Mouse (Mus musculus): ENCODE data around the gene Mogat2. TPM values are rescaled to one million over a fixed set of nuclear protein-coding genes. Genes with fewer than 3 reads are reported as not detected.

Gene Mogat2
- polyA plus RNA-seq, 1 experiment from 2014 or later = 0.55 TPM

DNA sequence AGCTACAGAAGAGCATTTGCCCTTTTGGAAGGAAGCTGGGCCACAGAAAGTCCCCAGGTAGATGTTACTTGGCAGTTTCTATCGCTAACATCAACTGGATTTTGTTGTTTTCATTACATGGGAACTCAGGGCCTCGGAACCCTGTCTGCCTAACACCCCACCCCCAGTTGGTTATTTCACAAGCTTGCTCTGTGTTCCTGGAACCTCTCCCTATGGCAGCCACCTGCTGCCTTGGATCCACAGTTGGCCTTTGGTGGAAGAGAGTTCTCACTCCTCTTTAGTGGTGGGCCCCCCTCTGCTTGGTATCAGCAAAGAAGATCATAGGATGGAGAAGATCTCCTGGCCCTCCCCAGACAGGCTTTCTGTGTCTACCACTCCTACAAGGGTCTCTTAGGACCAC is 39.6 kb downstream of the Mogat2 start:
- DNase-seq (ENCODE audit: low spot score) (no peak), ATAC-seq (no peak)
- Histone ChIP-seq H3K4me1 (ENCODE audit: insufficient read depth, low read depth, low read length) (no peaks in the 10 kb centered on the region), H3K27ac (ENCODE audit: low read length) (no peak overlapping the region), H3K4me3 (ENCODE audit: low read depth, low read length) (no peak overlapping the region), H3K4me2 (replicated peaks; ENCODE audit: low read depth, low read length) (no peak overlapping the region), H3K27me3 (replicated peaks; ENCODE audit: insufficient read depth, low read length) (no peaks in the 10 kb centered on the region), H3K9me3 (ENCODE audit: low read length) (no peaks in the 10 kb centered on the region), H3K36me3 (ENCODE audit: insufficient read depth, low read length) (no peaks in the 10 kb centered on the region), H3K9ac (replicated peaks; ENCODE audit: low read depth) (no peak overlapping the region)
- no peak for TF ChIP-seq CTCF (IDR thresholded peaks at IDR 0.05)
- TF ChIP-seq EP300 (IDR thresholded peaks at IDR 0.05) = no peak
- WGBS = 93% methylated on average over 2 of the region's 2 CpGs

DNA sequence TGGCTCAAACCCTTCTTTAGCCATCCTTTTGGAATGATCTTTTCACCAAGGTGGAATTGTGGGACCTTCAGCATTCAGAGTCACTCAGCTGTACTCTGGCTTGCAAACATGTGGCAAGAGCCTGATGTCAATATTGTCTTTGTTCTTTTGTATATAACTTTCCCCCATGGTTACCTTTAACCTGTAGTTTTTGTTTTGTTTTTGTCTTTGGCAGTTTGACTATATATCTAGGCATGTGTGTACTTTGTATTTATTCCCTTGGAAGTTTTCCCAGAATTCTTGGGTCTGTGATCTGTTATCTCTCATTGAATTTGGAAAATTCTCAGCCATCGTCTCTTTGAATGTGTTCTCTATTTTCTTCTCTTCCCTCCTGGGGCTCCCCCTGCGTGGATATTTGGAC is 43.9 kb downstream of the Mogat2 start:
- Histone ChIP-seq H3K9ac (replicated peaks; ENCODE audit: low read depth) (no peak overlapping the region), H3K9me3 (ENCODE audit: low read length) (no peaks in the 10 kb centered on the region), H3K4me2 (replicated peaks; ENCODE audit: low read depth, low read length) (no peak overlapping the region), H3K36me3 (ENCODE audit: insufficient read depth, low read length) (no peaks in the 10 kb centered on the region), H3K27me3 (replicated peaks; ENCODE audit: insufficient read depth, low read length) (no peaks in the 10 kb centered on the region), H3K4me3 (ENCODE audit: low read depth, low read length) (no peak overlapping the region), H3K27ac (ENCODE audit: low read length) (no peak overlapping the region), H3K4me1 (ENCODE audit: insufficient read depth, low read depth, low read length) (no peaks in the 10 kb centered on the region)
- no peak for TF ChIP-seq CTCF (IDR thresholded peaks at IDR 0.05)
- no peak for TF ChIP-seq EP300 (IDR thresholded peaks at IDR 0.05)
- DNase-seq (ENCODE audit: low spot score) = no peak
- ATAC-seq = no peak
- WGBS = 46% methylated on average over 2 of the region's 2 CpGs

DNA sequence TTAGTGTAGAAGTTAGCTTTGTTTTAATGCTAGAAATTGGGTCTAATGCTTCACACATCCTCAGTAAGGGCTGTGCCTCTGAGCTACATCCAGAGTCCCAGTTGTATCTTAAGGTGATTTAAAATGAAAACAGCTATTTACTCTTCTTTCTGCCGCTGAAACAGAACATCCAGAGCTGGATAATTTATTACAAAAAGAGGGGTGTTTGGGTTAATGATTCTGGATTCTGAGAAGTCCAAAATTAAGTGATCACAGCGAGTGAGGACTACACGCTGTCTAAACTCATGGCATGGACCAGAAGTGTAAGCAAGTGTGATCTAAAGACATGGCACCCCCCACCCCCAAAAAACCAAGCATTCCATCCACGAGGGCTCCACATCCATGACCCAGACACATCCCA is 44.5 kb downstream of the Mogat2 start:
- no peak for ATAC-seq
- no peak for DNase-seq (ENCODE audit: low spot score)
- TF ChIP-seq CTCF (IDR thresholded peaks at IDR 0.05) (no peak), EP300 (IDR thresholded peaks at IDR 0.05) (no peak)
- H3K9ac ChIP-seq (replicated peaks; ENCODE audit: low read depth) = no peak overlapping the region
- no peak overlapping the region for H3K4me2 ChIP-seq (replicated peaks; ENCODE audit: low read depth, low read length)
- H3K4me1 ChIP-seq (ENCODE audit: insufficient read depth, low read depth, low read length) = no peaks in the 10 kb centered on the region
- WGBS = 74% methylated on average over 4 of the region's 4 CpGs
- H3K36me3 ChIP-seq (ENCODE audit: insufficient read depth, low read length) = no peaks in the 10 kb centered on the region
- H3K9me3 ChIP-seq (ENCODE audit: low read length) = no peaks in the 10 kb centered on the region
- no peak overlapping the region for H3K27ac ChIP-seq (ENCODE audit: low read length)
- no peak overlapping the region for H3K4me3 ChIP-seq (ENCODE audit: low read depth, low read length)
- H3K27me3 ChIP-seq (replicated peaks; ENCODE audit: insufficient read depth, low read length) = no peaks in the 10 kb centered on the region

DNA sequence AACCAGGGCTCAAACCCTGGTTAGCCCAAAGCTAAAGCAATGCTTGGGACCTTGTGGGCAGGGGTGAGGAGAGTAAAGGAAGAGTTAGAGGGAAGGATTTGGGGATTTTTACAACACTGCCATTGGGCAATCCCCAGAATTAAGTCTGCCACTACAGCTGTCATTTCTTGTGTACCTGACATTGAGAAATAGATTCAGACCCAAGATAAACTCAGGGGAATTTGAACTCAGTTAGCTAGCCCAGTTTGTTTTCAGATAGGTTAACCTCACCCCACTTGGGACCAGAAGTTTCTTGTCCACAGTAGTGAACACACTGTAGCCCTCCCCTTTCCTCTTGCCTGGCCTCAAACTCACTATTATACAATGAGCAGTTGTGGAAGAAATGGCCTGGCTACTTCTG is 47.0 kb downstream of the Mogat2 start:
- H3K9me3 ChIP-seq (ENCODE audit: low read length) = no peaks in the 10 kb centered on the region
- H3K27ac ChIP-seq (ENCODE audit: low read length) = no peak overlapping the region
- no peak overlapping the region for H3K9ac ChIP-seq (replicated peaks; ENCODE audit: low read depth)
- TF ChIP-seq CTCF (IDR thresholded peaks at IDR 0.05) (no peak), EP300 (IDR thresholded peaks at IDR 0.05) (no peak)
- H3K27me3 ChIP-seq (replicated peaks; ENCODE audit: insufficient read depth, low read length) = no peaks in the 10 kb centered on the region
- no peak overlapping the region for H3K4me3 ChIP-seq (ENCODE audit: low read depth, low read length)
- DNase-seq (ENCODE audit: low spot score) (no peak), ATAC-seq (no peak)
- no peaks in the 10 kb centered on the region for H3K36me3 ChIP-seq (ENCODE audit: insufficient read depth, low read length)
- H3K4me1 ChIP-seq (ENCODE audit: insufficient read depth, low read depth, low read length) = no peaks in the 10 kb centered on the region
- H3K4me2 ChIP-seq (replicated peaks; ENCODE audit: low read depth, low read length) = no peak overlapping the region

DNA sequence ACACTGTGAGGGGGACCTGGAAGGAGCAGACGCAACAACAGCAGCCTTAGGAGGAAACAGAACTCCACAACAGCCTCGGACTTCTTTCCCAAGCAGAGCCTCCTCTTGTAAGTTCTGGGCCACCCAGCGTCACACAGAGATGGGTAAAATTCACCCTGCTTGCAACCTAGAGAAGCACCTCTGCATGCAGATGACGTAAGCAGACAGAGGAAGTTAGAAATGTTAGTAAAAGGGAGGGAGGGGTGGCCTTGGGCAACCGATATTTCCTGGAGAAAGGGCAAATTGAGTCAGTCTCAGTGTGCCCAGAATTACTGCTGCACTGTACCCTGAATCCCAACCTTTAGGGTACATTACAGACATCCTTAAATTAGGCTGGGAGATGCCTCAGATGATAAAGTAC is 48.5 kb downstream of the Mogat2 start:
- H3K9ac ChIP-seq (replicated peaks; ENCODE audit: low read depth) = no peak overlapping the region
- no peak overlapping the region for H3K4me3 ChIP-seq (ENCODE audit: low read depth, low read length)
- no peaks in the 10 kb centered on the region for H3K4me1 ChIP-seq (ENCODE audit: insufficient read depth, low read depth, low read length)
- no peak overlapping the region for H3K27ac ChIP-seq (ENCODE audit: low read length)
- H3K9me3 ChIP-seq (ENCODE audit: low read length) = no peaks in the 10 kb centered on the region
- no peak for TF ChIP-seq CTCF (IDR thresholded peaks at IDR 0.05)
- TF ChIP-seq EP300 (IDR thresholded peaks at IDR 0.05) = no peak
- DNase-seq (ENCODE audit: low spot score) = no peak
- H3K27me3 ChIP-seq (replicated peaks; ENCODE audit: insufficient read depth, low read length) = no peaks in the 10 kb centered on the region
- H3K4me2 ChIP-seq (replicated peaks; ENCODE audit: low read depth, low read length) = no peak overlapping the region
- ATAC-seq = no peak
- no peaks in the 10 kb centered on the region for H3K36me3 ChIP-seq (ENCODE audit: insufficient read depth, low read length)
- 72% methylated on average over 5 of the region's 5 CpGs for WGBS

DNA sequence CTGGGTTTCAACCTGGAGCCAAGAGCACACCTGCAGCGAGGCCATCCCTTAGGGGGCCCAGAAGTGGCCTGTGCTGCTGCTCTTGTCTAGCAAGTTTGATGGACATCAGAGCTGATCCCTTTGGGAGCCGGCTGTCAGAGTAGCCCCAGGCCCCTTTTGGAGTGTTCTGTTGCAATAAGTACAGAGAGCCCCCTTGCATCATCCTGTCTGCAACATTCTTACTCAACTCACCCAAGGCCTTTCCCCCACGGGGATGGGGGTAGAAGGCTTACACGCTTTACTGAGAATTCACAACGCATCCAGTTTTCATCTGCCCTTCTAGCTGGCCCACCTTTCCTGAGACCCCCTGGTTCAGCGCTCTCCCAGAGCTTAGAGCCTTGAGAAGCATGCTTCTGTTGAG is 49.8 kb downstream of the Mogat2 start:
- no peak for TF ChIP-seq CTCF (IDR thresholded peaks at IDR 0.05)
- no peak for TF ChIP-seq EP300 (IDR thresholded peaks at IDR 0.05)
- Histone ChIP-seq H3K9ac (replicated peaks; ENCODE audit: low read depth) (no peak overlapping the region), H3K27ac (ENCODE audit: low read length) (no peak overlapping the region), H3K4me1 (ENCODE audit: insufficient read depth, low read depth, low read length) (no peaks in the 10 kb centered on the region; the same call in 1 of the 2 replicates), H3K27me3 (replicated peaks; ENCODE audit: insufficient read depth, low read length) (no peaks in the 10 kb centered on the region), H3K4me3 (ENCODE audit: low read depth, low read length) (no peak overlapping the region), H3K4me2 (replicated peaks; ENCODE audit: low read depth, low read length) (no peak overlapping the region), H3K36me3 (ENCODE audit: insufficient read depth, low read length) (no peaks in the 10 kb centered on the region), H3K9me3 (ENCODE audit: low read length) (no peaks in the 10 kb centered on the region)
- WGBS = 62% methylated on average over 6 of the region's 6 CpGs
- peak; percentile 56 for DNase-seq (ENCODE audit: low spot score)
- ATAC-seq = peak; percentile 40; the same call in 1 of the 2 replicates

DNA sequence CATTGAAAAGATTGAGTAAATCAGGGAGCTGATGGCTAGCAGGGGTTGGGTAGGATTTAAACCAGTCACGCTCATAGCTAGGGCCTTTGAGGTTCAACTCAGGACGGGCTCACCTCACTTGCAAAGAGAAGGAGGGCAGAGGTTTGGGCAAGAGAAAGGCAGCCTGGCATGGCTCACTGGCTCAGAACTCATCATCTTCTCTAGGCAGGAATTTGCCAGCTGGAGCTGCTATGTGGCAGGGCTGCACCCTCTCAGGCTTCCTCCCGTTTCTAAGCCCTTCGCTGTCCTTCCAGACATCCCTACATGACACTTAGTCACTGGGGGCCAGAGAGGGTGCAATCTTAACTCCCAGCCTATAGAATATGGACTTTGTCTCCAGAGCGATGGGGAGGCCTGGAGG is 51.0 kb downstream of the Mogat2 start:
- no peak for ATAC-seq
- H3K27ac ChIP-seq (ENCODE audit: low read length) = no peak overlapping the region
- no peak overlapping the region for H3K4me3 ChIP-seq (ENCODE audit: low read depth, low read length)
- no peak overlapping the region for H3K4me2 ChIP-seq (replicated peaks; ENCODE audit: low read depth, low read length)
- no peak overlapping the region for H3K9ac ChIP-seq (replicated peaks; ENCODE audit: low read depth)
- no peaks in the 10 kb centered on the region for H3K36me3 ChIP-seq (ENCODE audit: insufficient read depth, low read length)
- H3K9me3 ChIP-seq (ENCODE audit: low read length) = no peaks in the 10 kb centered on the region
- DNase-seq (ENCODE audit: low spot score) = no peak
- H3K4me1 ChIP-seq (ENCODE audit: insufficient read depth, low read depth, low read length) = no peaks in the 10 kb centered on the region; the same call in 1 of the 2 replicates
- TF ChIP-seq CTCF (IDR thresholded peaks at IDR 0.05) = no peak
- no peak for TF ChIP-seq EP300 (IDR thresholded peaks at IDR 0.05)
- H3K27me3 ChIP-seq (replicated peaks; ENCODE audit: insufficient read depth, low read length) = no peaks in the 10 kb centered on the region
- 76% methylated on average over 5 of the region's 5 CpGs for WGBS
